Mouse (Mus musculus) embryo, embryonic 11.5 days (tissue): ENCODE data around the gene Gm10203.
"Not testable (repeated sequence)": the region's sequence is repeated elsewhere in the genome, so short reads cannot be mapped to it uniquely, and the experiment has no call there.

Experiments used
- DNase-seq: peaks from one replicate; pipeline ENCODE4 v3.0.0-alpha.2; 2012; ENCODE audit warnings: low read depth, low spot score

The Gm10203 gene

GRCm38 (mm10) chr6:149134391-149135150 lies 4.6 kb downstream of the Gm10203 start:
- no peak for DNase-seq

- no peak for DNase-seq
Measured at GRCm38 (mm10) chr6:149135631-149136030, 5.7 kb downstream of the Gm10203 start.

- no peak for DNase-seq
Measured at GRCm38 (mm10) chr6:149137936-149138335, 8.0 kb downstream of the Gm10203 start.

GRCm38 (mm10) chr6:149139011-149139410 lies 9.0 kb downstream of the Gm10203 start:
- DNase-seq = no peak

GRCm38 (mm10) chr6:149139471-149139870 lies 9.5 kb downstream of the Gm10203 start, which contains the start of gene Etfbkmt:
Gene Etfbkmt, plus strand, starts transcription at chr6:149139849.
- no peak for DNase-seq

GRCm38 (mm10) chr6:149141393-149142173 lies 11.6 kb downstream of the Gm10203 start:
- peak; percentile 82 for DNase-seq

GRCm38 (mm10) chr6:149145143-149145542 lies 15.2 kb downstream of the Gm10203 start:
- DNase-seq = no peak

- no peak for DNase-seq
Measured at GRCm38 (mm10) chr6:149148436-149149229, 18.7 kb downstream of the Gm10203 start.

GRCm38 (mm10) chr6:149152119-149152518 lies 22.1 kb downstream of the Gm10203 start:
- DNase-seq = no peak

- no peak for DNase-seq
Measured at GRCm38 (mm10) chr6:149153473-149154115, 23.6 kb downstream of the Gm10203 start.

- no peak for DNase-seq
Measured at GRCm38 (mm10) chr6:149154116-149155030, 24.4 kb downstream of the Gm10203 start.

GRCm38 (mm10) chr6:149155031-149155841 lies 25.3 kb downstream of the Gm10203 start:
- DNase-seq = no peak

- DNase-seq = not testable (repeated sequence)
Measured at GRCm38 (mm10) chr6:149167038-149167437, 37.1 kb downstream of the Gm10203 start.

- no peak for DNase-seq
Measured at GRCm38 (mm10) chr6:149167672-149168071, 37.7 kb downstream of the Gm10203 start.

- DNase-seq = no peak
Measured at GRCm38 (mm10) chr6:149168436-149168835, 38.5 kb downstream of the Gm10203 start.

GRCm38 (mm10) chr6:149169965-149170364 lies 40.0 kb downstream of the Gm10203 start:
- not testable (repeated sequence) for DNase-seq

- no peak for DNase-seq
Measured at GRCm38 (mm10) chr6:149173831-149174625, 44.1 kb downstream of the Gm10203 start.

- no peak for DNase-seq
Measured at GRCm38 (mm10) chr6:149174932-149175570, 45.1 kb downstream of the Gm10203 start.
